Mouse (Mus musculus) mouse trophoblast stem cell (cell line): Measurements from ENCODE around the gene Elovl2.
"Not testable (repeated sequence)": the region's sequence is repeated elsewhere in the genome, so short reads cannot be mapped to it uniquely, and the experiment has no call there.

Source experiments
- in situ Hi-C, 2 experiments: fragments of 300-500 bp; cut with MseI, MboI; formaldehyde crosslinking; loops; 2 replicates in 1 of 2; 3 replicates in 1 of 2; pipeline ENCODE4 v1.15.1; 2025

Elovl2 gene

GRCm38 (mm10) chr13:41235845-41236741 is 15.9 kb upstream of the Elovl2 start:
- in situ Hi-C loops = loop anchor here (5.0 to 25.0 kb wide), 4 partner anchors 99 to 424 kb away; no protein-coding TSS in a partner anchor

- in situ Hi-C loops = loop anchor here (5.0 to 25.0 kb wide), 4 partner anchors 98 to 423 kb away; no protein-coding TSS in a partner anchor
These were observed 15.0 kb upstream of the Elovl2 start for GRCm38 (mm10) chr13:41235181-41235580.

GRCm38 (mm10) chr13:41233241-41233640 is 13.0 kb upstream of the Elovl2 start:
- in situ Hi-C loops = loop anchor here (10.0 to 25.0 kb wide), 3 partner anchors 148 to 421 kb away; no protein-coding TSS in a partner anchor

- in situ Hi-C loops = loop anchor here (10.0 to 25.0 kb wide), 3 partner anchors 147 to 420 kb away; no protein-coding TSS in a partner anchor
These were observed 12.0 kb upstream of the Elovl2 start for GRCm38 (mm10) chr13:41232209-41232608.

GRCm38 (mm10) chr13:41231389-41231983 is 11.3 kb upstream of the Elovl2 start:
- in situ Hi-C loops = loop anchor here (10.0 to 25.0 kb wide), 3 partner anchors 147 to 419 kb away; no protein-coding TSS in a partner anchor

GRCm38 (mm10) chr13:41230256-41230655 is 10.1 kb upstream of the Elovl2 start:
- in situ Hi-C loops = loop anchor here (10.0 to 25.0 kb wide), 3 partner anchors 145 to 418 kb away; no protein-coding TSS in a partner anchor

GRCm38 (mm10) chr13:41228060-41228459 is 7.9 kb upstream of the Elovl2 start:
- in situ Hi-C loops = loop anchor here (5.0 to 25.0 kb wide), 3 partner anchors 141 to 416 kb away; no protein-coding TSS in a partner anchor

GRCm38 (mm10) chr13:41226513-41226912 is 6.3 kb upstream of the Elovl2 start:
- in situ Hi-C loops = loop anchor here (5.0 to 25.0 kb wide), 3 partner anchors 139 to 414 kb away; no protein-coding TSS in a partner anchor

- in situ Hi-C loops = no loop called here
These were observed 410 bp downstream of the Elovl2 start for GRCm38 (mm10) chr13:41219687-41220303.

- in situ Hi-C loops = no loop called here
These were observed 1.1 kb downstream of the Elovl2 start for GRCm38 (mm10) chr13:41219056-41219455.

GRCm38 (mm10) chr13:41216236-41216635 is 4.0 kb downstream of the Elovl2 start:
- in situ Hi-C loops = no loop called here

- in situ Hi-C loops = no loop called here
These were observed 4.5 kb downstream of the Elovl2 start for GRCm38 (mm10) chr13:41215669-41216068.

GRCm38 (mm10) chr13:41212558-41213322 is 7.5 kb downstream of the Elovl2 start:
- in situ Hi-C loops = no loop called here

GRCm38 (mm10) chr13:41211276-41211675 is 8.9 kb downstream of the Elovl2 start:
- in situ Hi-C loops = no loop called here

- in situ Hi-C loops = no loop called here
These were observed 14.0 kb downstream of the Elovl2 start for GRCm38 (mm10) chr13:41206241-41206640.

- in situ Hi-C loops = not testable (repeated sequence)
These were observed 14.6 kb downstream of the Elovl2 start for GRCm38 (mm10) chr13:41205568-41205967.

GRCm38 (mm10) chr13:41203691-41204090 is 16.5 kb downstream of the Elovl2 start:
- in situ Hi-C loops = no loop called here

GRCm38 (mm10) chr13:41203289-41203688 is 16.9 kb downstream of the Elovl2 start:
- in situ Hi-C loops = no loop called here

- in situ Hi-C loops = no loop called here
These were observed 19.3 kb downstream of the Elovl2 start for GRCm38 (mm10) chr13:41200861-41201260.

GRCm38 (mm10) chr13:41195640-41196333 is 24.4 kb downstream of the Elovl2 start:
- in situ Hi-C loops = no loop called here
